Mouse (Mus musculus): ENCODE measurements around the gene Ddrgk1.

DNA sequence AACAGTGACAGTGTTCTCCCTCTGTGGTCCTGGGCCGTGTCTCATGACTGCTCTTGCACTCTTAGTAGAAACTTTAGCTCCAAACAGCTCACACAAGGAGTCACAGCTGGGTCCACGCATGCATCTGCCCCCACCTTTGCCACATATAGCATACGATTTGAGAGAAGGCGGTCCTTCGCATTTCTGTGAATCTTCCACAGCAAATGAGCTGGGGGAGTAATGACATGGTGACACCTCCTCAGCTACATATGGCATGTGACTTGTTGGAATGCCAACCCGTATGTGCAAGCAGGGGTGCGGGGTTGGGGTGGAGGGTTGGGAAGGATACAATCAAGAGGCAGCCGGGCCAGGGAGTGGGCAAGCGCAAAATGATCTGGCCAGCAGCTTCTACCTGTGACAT, 7.9 kb downstream of the Ddrgk1 start:
- TF ChIP-seq CTCF (IDR thresholded peaks at IDR 0.05; ENCODE audit: control insufficient read depth, insufficient read depth, insufficient read length) (no peak), USF1 (IDR thresholded peaks at IDR 0.05; ENCODE audit: low read depth) (no peak)

Measured in C2C12 (cell line).